Mouse (Mus musculus): ENCODE measurements around the gene Gorasp1. TPM values are rescaled to one million over a fixed set of nuclear protein-coding genes. Genes with fewer than 3 reads are reported as not detected.
A peak's percentile ranks its signal among the peaks of the same experiment; 100 is the strongest.

Gene Gorasp1
- polyA plus RNA-seq (2016; fragmentation: Nextera tagmentation; extraction: Ambion mirVana): 29.9 and 30.4 TPM in 2 replicates

DNA sequence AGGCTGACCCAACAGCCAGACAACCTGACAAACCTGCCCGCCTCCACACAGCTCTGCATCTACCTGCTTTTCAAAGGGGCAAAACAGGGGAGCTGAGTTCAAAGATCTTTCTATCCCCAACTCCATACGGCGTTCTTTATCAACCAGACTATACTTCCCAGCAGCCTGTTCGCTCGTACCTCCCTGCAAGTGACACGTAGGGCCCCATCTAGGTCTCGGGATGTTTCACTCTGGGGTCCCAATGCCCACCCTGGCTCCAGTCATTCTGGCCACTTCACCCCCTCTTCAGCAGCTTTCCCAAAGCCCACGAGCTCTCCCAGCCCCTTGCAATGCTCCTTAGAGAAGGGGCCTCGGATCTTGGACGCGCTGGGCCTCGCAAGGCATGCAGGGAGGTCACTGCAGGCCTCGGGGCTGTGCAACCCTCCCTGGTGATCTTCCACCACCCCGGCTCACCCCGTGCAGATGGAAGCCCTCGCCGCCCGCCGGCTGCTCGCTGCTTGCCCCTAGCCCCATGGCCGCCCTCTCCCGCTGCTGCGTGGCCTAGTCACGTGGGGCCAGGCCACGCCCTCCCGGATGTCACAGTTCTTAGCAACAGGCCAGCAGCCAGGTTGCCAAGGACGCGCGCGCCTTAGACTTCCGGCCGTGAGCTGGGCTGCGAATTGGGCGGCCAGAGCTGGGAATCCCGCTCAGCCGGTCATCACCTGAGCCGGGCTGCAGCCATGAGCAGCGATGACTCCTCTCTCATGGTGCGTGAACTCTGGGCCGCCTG, at the start of gene Gorasp1, which contains the start of gene Ttc21a:
Gorasp1 (minus strand) TSS at position 561 of the 769 bp plus-strand sequence.
Ttc21a (plus strand) TSS at position 602 of the 769 bp plus-strand sequence.
- peaks cover 20% of the 10 kb centered on the region for H3K36me3 ChIP-seq (replicated peaks)
- no peaks in the 10 kb centered on the region for H3K9me3 ChIP-seq
- DNase-seq (ENCODE audit: extremely low spot score, low spot score): peak; percentile 93
- H3K4me3 ChIP-seq: peak within 1 kb of the TSS; percentile 66
- no peaks in the 10 kb centered on the region for H3K27me3 ChIP-seq (ENCODE audit: poor library complexity, severe bottlenecking)
- 2% methylated on average over 40 of the region's 40 CpGs for WGBS
- peaks cover 28% of the 10 kb centered on the region for H3K4me1 ChIP-seq
- peak within 1 kb of the TSS; percentile 91 for H3K27ac ChIP-seq

DNA sequence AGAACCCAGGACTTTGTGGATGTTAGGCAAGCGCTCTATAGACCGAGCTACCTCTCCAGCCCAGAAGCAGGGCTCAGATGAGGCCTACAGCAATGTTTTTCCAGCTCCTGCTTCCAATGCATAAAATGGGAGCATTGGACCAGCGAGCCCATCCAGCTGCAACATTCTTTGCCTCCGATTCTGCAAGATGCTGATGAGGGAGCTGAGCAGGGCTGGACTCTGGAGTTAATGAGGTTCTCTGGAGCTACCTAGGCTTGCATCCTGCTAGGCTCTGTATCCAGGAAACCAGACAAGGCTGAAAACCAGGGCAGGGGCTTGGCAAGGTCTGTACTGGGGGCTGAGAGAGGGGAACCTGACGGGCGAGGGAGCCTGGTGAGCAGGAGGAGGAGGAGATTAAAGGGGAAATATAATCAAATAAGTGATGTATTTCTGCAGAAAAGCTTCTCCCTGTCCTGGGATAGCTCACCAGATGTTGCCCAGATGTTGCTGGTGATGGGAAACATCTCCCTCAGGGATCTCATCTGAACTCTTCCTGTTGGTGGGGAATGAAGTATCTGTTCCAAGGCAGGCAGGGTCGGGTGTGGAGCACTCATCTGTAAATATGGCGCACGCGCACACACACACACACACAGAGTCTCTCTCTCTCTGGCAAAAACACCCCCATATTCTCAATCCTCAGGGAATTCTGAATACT, 48.7 kb upstream of the Gorasp1 start:
- Histone ChIP-seq H3K27ac (no peak overlapping the region), H3K4me3 (no peak overlapping the region), H3K27me3 (ENCODE audit: poor library complexity, severe bottlenecking) (peaks cover 20% of the 10 kb centered on the region; the same call in 1 of the 2 replicates), H3K4me1 (peaks cover 41% of the 10 kb centered on the region), H3K36me3 (replicated peaks) (no peaks in the 10 kb centered on the region), H3K9me3 (no peaks in the 10 kb centered on the region)
- DNase-seq (ENCODE audit: extremely low spot score, low spot score): no peak
- 89% methylated on average over 10 of the region's 10 CpGs for WGBS

GRCm38 (mm10) chr9:119984536-119985011, 47.2 kb upstream of the Gorasp1 start, which contains the start of gene Csrnp1:
Gene Csrnp1, minus strand, starts transcription at chr9:119984658.
- WGBS: 5% methylated on average over 14 of the region's 14 CpGs
- peak; percentile 39 for DNase-seq (ENCODE audit: extremely low spot score, low spot score)
- Histone ChIP-seq H3K36me3 (replicated peaks) (no peaks in the 10 kb centered on the region), H3K27ac (peak within 1 kb of the TSS; percentile 86), H3K9me3 (no peaks in the 10 kb centered on the region), H3K4me1 (peaks cover 56% of the 10 kb centered on the region), H3K4me3 (peak within 1 kb of the TSS; percentile 74), H3K27me3 (ENCODE audit: poor library complexity, severe bottlenecking) (peaks cover 20% of the 10 kb centered on the region; the same call in 1 of the 2 replicates)

GRCm38 (mm10) chr9:119983585-119984535, 46.5 kb upstream of the Gorasp1 start:
- peaks cover 63% of the 10 kb centered on the region for H3K4me1 ChIP-seq
- peak overlapping the region; percentile 74 for H3K4me3 ChIP-seq
- WGBS: under 1% methylated on average over 79 of the region's 79 CpGs
- H3K9me3 ChIP-seq: no peaks in the 10 kb centered on the region
- H3K36me3 ChIP-seq (replicated peaks): no peaks in the 10 kb centered on the region
- peaks cover 20% of the 10 kb centered on the region; the same call in 1 of the 2 replicates for H3K27me3 ChIP-seq (ENCODE audit: poor library complexity, severe bottlenecking)
- peak overlapping the region; percentile 86 for H3K27ac ChIP-seq
- peak; percentile 76 for DNase-seq (ENCODE audit: extremely low spot score, low spot score)

DNA sequence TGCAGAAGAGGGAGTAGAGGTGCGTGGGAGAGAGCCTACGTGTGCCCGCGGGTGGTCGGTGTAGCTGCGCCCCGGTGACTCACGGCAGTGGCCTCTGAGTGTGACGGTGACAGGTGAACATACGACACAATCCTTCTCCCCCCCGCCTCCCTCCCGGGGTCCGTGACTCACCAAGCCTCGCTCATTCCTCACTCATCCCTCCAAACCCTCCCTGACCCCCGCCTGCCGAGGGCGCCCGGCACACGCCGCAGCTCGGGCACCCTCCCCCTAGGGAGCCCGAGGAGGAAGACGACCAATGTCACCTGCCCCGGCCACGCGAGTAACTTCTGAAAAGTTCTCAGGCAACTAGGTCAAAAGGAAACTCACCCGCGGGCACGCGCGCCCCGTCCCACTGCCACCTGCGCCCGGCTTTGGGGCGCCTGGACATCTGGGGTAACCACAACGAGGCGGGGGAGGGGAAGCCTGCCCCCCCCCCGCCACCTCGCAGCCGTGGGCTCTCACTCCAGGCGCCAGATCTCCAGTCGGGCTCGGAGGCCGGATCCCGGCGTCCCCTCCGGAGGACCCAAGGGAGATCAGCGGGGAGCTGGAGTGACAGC, 45.7 kb upstream of the Gorasp1 start:
- peak overlapping the region; percentile 86 for H3K27ac ChIP-seq
- DNase-seq (ENCODE audit: extremely low spot score, low spot score): no peak
- peak overlapping the region; percentile 74 for H3K4me3 ChIP-seq
- WGBS: under 1% methylated on average over 48 of the region's 48 CpGs
- no peaks in the 10 kb centered on the region for H3K36me3 ChIP-seq (replicated peaks)
- peaks cover 71% of the 10 kb centered on the region for H3K4me1 ChIP-seq
- H3K9me3 ChIP-seq: no peaks in the 10 kb centered on the region
- H3K27me3 ChIP-seq (ENCODE audit: poor library complexity, severe bottlenecking): peaks cover 20% of the 10 kb centered on the region; the same call in 1 of the 2 replicates

GRCm38 (mm10) chr9:119982241-119982811, 45.0 kb upstream of the Gorasp1 start:
- under 1% methylated on average over 11 of the region's 11 CpGs for WGBS
- Histone ChIP-seq H3K9me3 (no peaks in the 10 kb centered on the region), H3K36me3 (replicated peaks) (no peaks in the 10 kb centered on the region), H3K4me1 (peaks cover 78% of the 10 kb centered on the region), H3K4me3 (peak overlapping the region; percentile 74), H3K27me3 (ENCODE audit: poor library complexity, severe bottlenecking) (peaks cover 20% of the 10 kb centered on the region; the same call in 1 of the 2 replicates), H3K27ac (peak overlapping the region; percentile 87)
- DNase-seq (ENCODE audit: extremely low spot score, low spot score): peak; percentile 57

GRCm38 (mm10) chr9:119981183-119982179, 44.1 kb upstream of the Gorasp1 start:
- peaks cover 5% of the 10 kb centered on the region for H3K36me3 ChIP-seq (replicated peaks)
- peak overlapping the region; percentile 74 for H3K4me3 ChIP-seq
- peaks cover 87% of the 10 kb centered on the region for H3K4me1 ChIP-seq
- peak overlapping the region; percentile 87 for H3K27ac ChIP-seq
- H3K9me3 ChIP-seq: no peaks in the 10 kb centered on the region
- H3K27me3 ChIP-seq (ENCODE audit: poor library complexity, severe bottlenecking): peaks cover 20% of the 10 kb centered on the region; the same call in 1 of the 2 replicates
- under 1% methylated on average over 16 of the region's 16 CpGs for WGBS
- peak; percentile 73 for DNase-seq (ENCODE audit: extremely low spot score, low spot score)

DNA sequence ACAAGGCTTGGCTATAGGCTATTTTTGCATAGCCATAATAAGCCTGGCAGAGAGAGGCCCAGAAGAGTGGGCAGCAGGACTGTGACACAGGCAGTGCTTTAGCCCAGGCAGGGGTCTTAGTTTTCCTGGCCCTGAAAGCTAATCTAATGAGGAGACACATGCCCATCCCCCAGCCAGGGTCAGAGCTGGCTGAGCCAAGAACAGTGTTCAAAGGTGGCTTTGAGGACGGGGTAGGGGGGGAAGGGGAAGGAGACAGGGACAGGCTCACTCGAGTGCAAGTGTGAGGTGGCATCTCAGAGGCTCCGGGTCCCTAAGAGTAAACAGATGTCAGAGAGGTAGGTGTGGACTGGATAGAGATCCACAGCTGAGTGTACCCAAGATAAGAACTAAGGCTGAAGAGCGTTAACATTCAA, 43.4 kb upstream of the Gorasp1 start:
- no peaks in the 10 kb centered on the region for H3K9me3 ChIP-seq
- peaks cover 7% of the 10 kb centered on the region for H3K36me3 ChIP-seq (replicated peaks)
- 5% methylated on average over 4 of the region's 4 CpGs for WGBS
- DNase-seq (ENCODE audit: extremely low spot score, low spot score): peak; percentile 37
- peaks cover 87% of the 10 kb centered on the region for H3K4me1 ChIP-seq
- peak overlapping the region; percentile 87 for H3K27ac ChIP-seq
- H3K4me3 ChIP-seq: peak overlapping the region; percentile 74
- H3K27me3 ChIP-seq (ENCODE audit: poor library complexity, severe bottlenecking): peaks cover 14% of the 10 kb centered on the region; the same call in 1 of the 2 replicates

DNA sequence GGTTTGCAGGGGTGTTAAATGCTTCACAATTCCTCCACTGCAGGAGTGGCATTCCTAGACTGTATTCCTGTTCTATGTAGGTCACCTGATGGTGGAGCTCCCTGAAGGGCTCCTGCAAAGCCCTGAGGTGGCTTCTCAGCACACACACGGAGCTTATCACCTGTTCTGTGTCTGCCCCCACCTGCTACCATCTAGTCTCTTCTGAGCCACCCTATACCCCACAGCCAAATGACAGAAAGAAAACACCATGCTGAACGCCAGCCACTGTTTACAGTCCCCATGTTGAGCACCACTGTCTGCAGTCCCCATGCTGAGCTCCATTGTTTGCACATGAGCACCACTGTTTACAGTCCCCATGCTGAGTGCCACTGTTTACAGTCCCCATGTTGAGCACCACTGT, 42.4 kb upstream of the Gorasp1 start:
- Histone ChIP-seq H3K27ac (peak overlapping the region; percentile 66), H3K27me3 (ENCODE audit: poor library complexity, severe bottlenecking) (peaks cover 9% of the 10 kb centered on the region; the same call in 1 of the 2 replicates), H3K36me3 (replicated peaks) (peaks cover 13% of the 10 kb centered on the region), H3K4me3 (no peak overlapping the region), H3K4me1 (peaks cover 83% of the 10 kb centered on the region), H3K9me3 (no peaks in the 10 kb centered on the region)
- 59% methylated on average over 2 of the region's 2 CpGs for WGBS
- DNase-seq (ENCODE audit: extremely low spot score, low spot score): no peak

GRCm38 (mm10) chr9:119978811-119979441, 41.6 kb upstream of the Gorasp1 start:
- Histone ChIP-seq H3K27ac (peak overlapping the region; percentile 32; the same call in 1 of the 2 replicates), H3K27me3 (ENCODE audit: poor library complexity, severe bottlenecking) (peaks cover 3% of the 10 kb centered on the region; the same call in 1 of the 2 replicates), H3K9me3 (no peaks in the 10 kb centered on the region), H3K36me3 (replicated peaks) (peaks cover 20% of the 10 kb centered on the region), H3K4me3 (no peak overlapping the region), H3K4me1 (peaks cover 75% of the 10 kb centered on the region)
- WGBS: 84% methylated on average over 6 of the region's 6 CpGs
- no peak for DNase-seq (ENCODE audit: extremely low spot score, low spot score)

Measured in forebrain, embryonic 10.5 days (tissue).